In the genomic region with DNA sequence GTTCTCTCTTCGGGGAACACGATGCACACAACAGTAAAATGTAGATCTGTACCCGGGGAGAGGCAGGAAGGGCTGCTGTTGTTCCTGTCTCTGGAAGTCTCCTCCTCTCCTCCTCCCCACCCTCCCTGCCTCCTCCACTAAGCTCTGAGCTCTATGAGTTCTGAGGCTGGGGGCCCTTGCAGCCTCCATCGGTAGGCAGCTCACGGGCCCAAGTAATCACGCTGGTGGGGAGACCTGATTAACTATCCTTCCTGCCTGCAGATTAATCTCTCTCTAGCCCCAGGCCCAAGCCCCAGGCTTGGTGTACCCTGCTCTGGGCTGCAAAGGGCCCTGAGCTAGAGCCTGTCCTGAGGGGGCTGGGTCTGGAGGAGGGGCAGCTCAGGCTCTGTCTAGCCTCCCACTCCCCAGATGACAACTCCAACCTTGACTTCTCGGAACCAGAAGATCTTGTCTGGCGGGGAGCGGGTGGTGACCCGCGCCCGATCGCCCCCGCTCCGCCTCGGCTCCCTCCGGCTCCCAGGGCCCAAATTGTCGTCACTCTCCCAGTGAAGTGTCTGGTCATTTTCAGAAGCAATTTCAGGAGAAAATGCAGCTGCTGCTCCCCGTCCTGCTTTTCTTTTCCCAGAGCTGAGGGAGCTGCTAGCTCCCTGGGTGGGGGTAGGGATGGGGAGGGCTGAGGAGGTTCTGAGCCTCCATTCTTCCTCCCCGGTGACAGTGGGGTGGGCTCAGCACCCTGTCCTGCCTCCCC, we compare ENCODE assay signal across 9 mouse cellular contexts. TPM values are rescaled to one million over a fixed set of nuclear protein-coding genes. Genes with fewer than 3 reads are reported as not detected.
A peak's percentile ranks its signal among the peaks of the same experiment; 100 is the strongest.
DNase-seq lines count a peak whose midpoint lies in the region; ATAC-seq and TF ChIP-seq lines count a peak whose summit lies in the region.
"Had no signal": no experiment of that assay in that cellular context is flagged by ENCODE, and none has a peak within 500 bp of the region (broad histone marks: within the 10 kb centered on the region; RNA-seq: fewer than 3 reads in every experiment).

No protein-coding gene starts in this region.

- H3K4me3 ChIP-seq in lung, embryonic 16.5 days (ENCODE audit: low read length) = peak overlapping the region; percentile 22; the same call in 1 of the 2 replicates
- H3K4me3 ChIP-seq in intestine, embryonic 16.5 days (ENCODE audit: low read length) = peak overlapping the region; percentile 25
- H3K4me3 ChIP-seq in small intestine, adult 2 months (ENCODE audit: low read depth, low read length) = peak overlapping the region; percentile 31
- H3K4me3 ChIP-seq: liver, embryonic 15.5 days had no signal

- DNase-seq in lung, postnatal 36 days = no peak
- DNase-seq in heart, adult 18-20 months = peak; percentile 22 to 51
- no peak for DNase-seq in spleen, adult 18-20 months
- no peak for DNase-seq in adrenal gland, postnatal 36 days
- no peak for DNase-seq in cerebellum, adult 8-10 months

- peaks cover 8% of the 10 kb centered on the region for H3K4me1 ChIP-seq in lung, embryonic 16.5 days (replicated peaks; ENCODE audit: control insufficient read depth, insufficient read depth, low read length)
- H3K4me1 ChIP-seq in intestine, embryonic 16.5 days (ENCODE audit: control insufficient read depth, insufficient read depth, low read length) = peaks cover 16% of the 10 kb centered on the region
- H3K4me1 ChIP-seq in small intestine, adult 2 months (ENCODE audit: control insufficient read depth, insufficient read depth, insufficient read length, low read length) = no peaks in the 10 kb centered on the region; the same call in 1 of the 2 replicates

- no peak for TF ChIP-seq CTCF in small intestine, adult 2 months (IDR thresholded peaks at IDR 0.05; ENCODE audit: extremely low read depth, insufficient read length, insufficient replicate concordance, low read depth, low read length)

- no peak overlapping the region for H3K27ac ChIP-seq in lung, embryonic 16.5 days (ENCODE audit: low read length)
- H3K27ac ChIP-seq in intestine, embryonic 16.5 days (ENCODE audit: low read length) = peak overlapping the region; percentile 73
- H3K27ac ChIP-seq in small intestine, adult 2 months (ENCODE audit: insufficient read depth, low read depth, low read length) = peak overlapping the region; percentile 38; the same call in 1 of the 2 replicates
- H3K27ac ChIP-seq: liver, embryonic 15.5 days had no signal

- no peaks in the 10 kb centered on the region for H3K9me3 ChIP-seq in lung, embryonic 16.5 days (ENCODE audit: control insufficient read depth, low read length)
- H3K9me3 ChIP-seq in intestine, embryonic 16.5 days (ENCODE audit: control insufficient read depth, low read length) = no peaks in the 10 kb centered on the region
- H3K9me3 ChIP-seq: liver, embryonic 15.5 days had no signal

- H3K9ac ChIP-seq in lung, embryonic 16.5 days (ENCODE audit: low read length) = peak overlapping the region; percentile 55
- peak overlapping the region; percentile 62 for H3K9ac ChIP-seq in intestine, embryonic 16.5 days (ENCODE audit: low read depth, low read length)
- H3K9ac ChIP-seq: liver, embryonic 15.5 days had no signal

- peak overlapping the region; percentile 45 for H3K4me2 ChIP-seq in lung, embryonic 16.5 days (ENCODE audit: low read depth, low read length)
- peak overlapping the region; percentile 50 for H3K4me2 ChIP-seq in intestine, embryonic 16.5 days (ENCODE audit: low read depth, low read length)
- H3K4me2 ChIP-seq: liver, embryonic 15.5 days had no signal

- ATAC-seq in lung, embryonic 16.5 days (ENCODE audit: low read depth) = peak; percentile 42; the same call in 1 of the 2 replicates
- ATAC-seq in intestine, embryonic 16.5 days = peak; percentile 61

- peaks cover 8% of the 10 kb centered on the region for H3K27me3 ChIP-seq in lung, embryonic 16.5 days (ENCODE audit: control insufficient read depth, insufficient read depth, low read depth, low read length)
- no peaks in the 10 kb centered on the region for H3K27me3 ChIP-seq in intestine, embryonic 16.5 days (replicated peaks; ENCODE audit: control insufficient read depth, insufficient read depth, low read length)
- no peaks in the 10 kb centered on the region for H3K27me3 ChIP-seq in small intestine, adult 2 months (ENCODE audit: control insufficient read depth, insufficient read depth, low read length)

- no peak for TF ChIP-seq POLR2A in small intestine, adult 2 months (IDR thresholded peaks at IDR 0.05; ENCODE audit: low read depth, low read length)

- 18% methylated on average over 20 of the region's 20 CpGs for WGBS in lung, embryonic 16.5 days
- 18% methylated on average over 20 of the region's 20 CpGs for WGBS in intestine, embryonic 16.5 days
- WGBS in small intestine, adult 2 months = 66% methylated on average over 20 of the region's 20 CpGs

- no peaks in the 10 kb centered on the region for H3K36me3 ChIP-seq in lung, embryonic 16.5 days (ENCODE audit: control insufficient read depth, insufficient read depth, low read length)
- 0 out of 2 replicates have a peak, but pooled peaks cover 2% of the 10 kb centered on the region for H3K36me3 ChIP-seq in intestine, embryonic 16.5 days (ENCODE audit: control insufficient read depth, insufficient read depth, low read length)
- H3K36me3 ChIP-seq in small intestine, adult 2 months (ENCODE audit: control insufficient read depth, insufficient read depth, low read length) = peaks cover 47% of the 10 kb centered on the region
- H3K36me3 ChIP-seq: liver, embryonic 15.5 days had no signal

RNA-seq across cellular contexts. Expression of a gene that starts 2.4 kb away (rescaled TPM):
- polyA plus RNA-seq in lung, embryonic 16.5 days (2015; fragmentation: Nextera tagmentation; extraction: Ambion mirVana) = not detected in 2 replicates
- total RNA-seq in heart, adult 18-20 months (2021) = not detected
- 1.3 and 2.2 TPM in 2 replicates for polyA plus RNA-seq in intestine, embryonic 16.5 days (2015; fragmentation: Nextera tagmentation; extraction: Ambion mirVana)
- polyA plus RNA-seq in small intestine, adult 2 months (2012; rRNA removed) = 0.27 TPM in 1 of 2 replicates, not detected in the other
- total RNA-seq in adrenal gland, postnatal 36 days (2021) = under 1 TPM in 1 of 2 experiments, not detected in 1; 0.43 TPM

RNA-seq across cellular contexts. Expression of a gene that starts 16.9 kb away (rescaled TPM):
- 0.19 and 0.39 TPM in 2 replicates for polyA plus RNA-seq in lung, embryonic 16.5 days (2015; fragmentation: Nextera tagmentation; extraction: Ambion mirVana)
- total RNA-seq in heart, adult 18-20 months (2021) = under 1 TPM in 1 of 2 experiments, not detected in 1; 0.08 TPM
- polyA plus RNA-seq in intestine, embryonic 16.5 days (2015; fragmentation: Nextera tagmentation; extraction: Ambion mirVana) = 53.8 and 61.2 TPM in 2 replicates
- polyA plus RNA-seq in small intestine, adult 2 months (2012; rRNA removed) = 166 and 688 TPM in 2 replicates
- total RNA-seq in adrenal gland, postnatal 36 days (2021) = 10 to 100 TPM in 1 of 2 experiments, under 1 TPM in 1; 0.95 to 13.8 TPM

RNA-seq across cellular contexts. Expression of a gene that starts 17.5 kb away (rescaled TPM):
- polyA plus RNA-seq in lung, embryonic 16.5 days (2015; fragmentation: Nextera tagmentation; extraction: Ambion mirVana) = 2.3 and 2.6 TPM in 2 replicates
- total RNA-seq in heart, adult 18-20 months (2021) = 1 to 10 TPM; 6.8 to 7.6 TPM
- 1.6 TPM in 2 replicates for polyA plus RNA-seq in intestine, embryonic 16.5 days (2015; fragmentation: Nextera tagmentation; extraction: Ambion mirVana)
- 2.9 and 6.7 TPM in 2 replicates for polyA plus RNA-seq in small intestine, adult 2 months (2012; rRNA removed)
- 10 to 100 TPM; 10.2 to 12.7 TPM for total RNA-seq in adrenal gland, postnatal 36 days (2021)

RNA-seq across cellular contexts. Expression of a gene that starts 29.7 kb away (rescaled TPM):
- 16.4 and 17.3 TPM in 2 replicates for polyA plus RNA-seq in lung, embryonic 16.5 days (2015; fragmentation: Nextera tagmentation; extraction: Ambion mirVana)
- 1 to 10 TPM; 3.3 to 3.5 TPM for total RNA-seq in heart, adult 18-20 months (2021)
- 2.1 and 2.2 TPM in 2 replicates for polyA plus RNA-seq in intestine, embryonic 16.5 days (2015; fragmentation: Nextera tagmentation; extraction: Ambion mirVana)
- polyA plus RNA-seq in small intestine, adult 2 months (2012; rRNA removed) = 0.70 and 2.3 TPM in 2 replicates
- 10 to 100 TPM in 1 of 2 experiments, 1 to 10 TPM in 1; 7.3 to 10.9 TPM for total RNA-seq in adrenal gland, postnatal 36 days (2021)

RNA-seq across cellular contexts. Expression of a gene that starts 37.7 kb away (rescaled TPM):
- polyA plus RNA-seq in lung, embryonic 16.5 days (2015; fragmentation: Nextera tagmentation; extraction: Ambion mirVana) = 0.08 TPM in 1 of 2 replicates, not detected in the other
- under 1 TPM; 0.07 to 0.10 TPM for total RNA-seq in heart, adult 18-20 months (2021)
- 0.05 TPM in 2 replicates for polyA plus RNA-seq in intestine, embryonic 16.5 days (2015; fragmentation: Nextera tagmentation; extraction: Ambion mirVana)
- polyA plus RNA-seq in small intestine, adult 2 months (2012; rRNA removed) = not detected in 2 replicates
- total RNA-seq in adrenal gland, postnatal 36 days (2021) = 1 to 10 TPM in 1 of 2 experiments, under 1 TPM in 1; 0.63 to 1.2 TPM

Comparison
In these comparisons a context has a peak if more than half of its experiments do, and no peak if none do; other contexts are left out.
1. DNase-seq: peak in heart, adult 18-20 months (2 of 2); none in lung, postnatal 36 days (single experiment), spleen, adult 18-20 months (0 of 2), adrenal gland, postnatal 36 days (0 of 2) and cerebellum, adult 8-10 months (single experiment).
2. RNA of a gene that starts 16.9 kb away (polyA plus RNA-seq): 166 to 688 TPM in small intestine, adult 2 months and 53.8 to 61.2 TPM in intestine, embryonic 16.5 days; 0.19 to 0.39 TPM in lung, embryonic 16.5 days; every median in the first group is over 10 times any median in the second.
3. Peak in every context shown above with its lines, with median percentiles within 50 percentile points of each other: H3K4me3 ChIP-seq.